Mouse (Mus musculus) layer of hippocampus, adult 8-10 months (tissue): ENCODE results near the gene Wbp2. TPM values are rescaled to one million over a fixed set of nuclear protein-coding genes. Genes with fewer than 3 reads are reported as not detected.
"Not testable (repeated sequence)": the region's sequence is repeated elsewhere in the genome, so short reads cannot be mapped to it uniquely, and the experiment has no call there.

Experiments used
- DNase-seq, 2 experiments: peaks; one replicate each; pipeline ENCODE4 v3.0.0; 2022; ENCODE audit warnings: low spot score in 2 of 2
- total RNA-seq, 4 experiments: library from RNA; stranded (reverse); gene quantifications; 2 replicates each; pipeline ENCODE4 v1.2.4; 2022

The Wbp2 gene
- total RNA-seq, 4 experiments from 2014 or later: 387 to 440 (median 429) TPM

GRCm38 (mm10) chr11:116109441-116110081 is 22.8 kb upstream of the Wbp2 start:
- no peak for DNase-seq

- DNase-seq: no peak
These were observed 21.8 kb upstream of the Wbp2 start for GRCm38 (mm10) chr11:116108464-116109137.

DNA sequence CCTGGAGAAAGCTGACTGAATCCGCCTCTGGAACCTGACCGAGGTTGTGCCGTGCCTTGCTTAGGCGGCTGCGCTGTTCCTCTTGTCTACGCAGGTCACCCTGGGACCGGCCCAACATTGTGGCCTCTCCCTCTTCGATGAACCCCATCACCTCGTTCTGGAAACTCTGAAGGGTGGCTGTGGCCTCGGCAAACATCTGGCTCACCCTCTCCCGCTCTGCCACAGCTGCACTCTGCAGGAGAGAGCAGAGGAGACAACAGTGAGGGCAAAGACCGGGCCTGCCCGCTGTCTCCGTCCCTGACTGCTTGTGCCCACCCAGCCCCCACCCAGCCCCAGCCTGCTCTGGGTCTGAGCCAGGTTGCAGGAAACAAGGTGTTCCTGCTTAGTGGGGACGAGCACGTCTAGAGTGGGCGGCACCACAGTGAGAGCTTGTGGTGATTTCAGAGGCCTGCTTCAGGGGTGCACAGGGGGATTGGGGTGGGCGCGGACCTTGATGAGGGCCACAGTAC is 21.0 kb upstream of the Wbp2 start:
- no peak for DNase-seq

GRCm38 (mm10) chr11:116106963-116107776 is 20.4 kb upstream of the Wbp2 start:
- DNase-seq: no peak

- DNase-seq: no peak
These were observed 19.6 kb upstream of the Wbp2 start for GRCm38 (mm10) chr11:116106154-116106962.

DNA sequence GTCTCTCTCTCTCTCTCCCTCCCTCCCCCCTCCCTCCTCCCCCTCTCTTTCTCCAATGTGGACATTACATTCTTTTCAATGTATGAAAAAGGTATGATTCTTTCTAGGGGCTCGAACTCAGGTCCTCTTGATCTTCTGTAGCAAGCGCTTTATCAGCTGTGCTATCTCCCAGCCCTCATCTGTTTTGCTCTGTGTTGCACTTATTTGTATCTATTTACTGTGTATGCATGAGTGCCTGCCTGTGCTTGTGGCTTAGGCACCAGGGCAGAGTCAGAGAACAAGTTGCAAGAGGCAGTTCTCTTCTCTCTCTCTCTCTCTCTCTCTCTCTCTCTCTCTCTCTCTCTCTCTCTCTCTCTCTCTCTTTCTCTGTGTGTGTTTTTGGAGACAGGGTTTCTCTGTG is 18.3 kb upstream of the Wbp2 start:
- DNase-seq: no peak

DNA sequence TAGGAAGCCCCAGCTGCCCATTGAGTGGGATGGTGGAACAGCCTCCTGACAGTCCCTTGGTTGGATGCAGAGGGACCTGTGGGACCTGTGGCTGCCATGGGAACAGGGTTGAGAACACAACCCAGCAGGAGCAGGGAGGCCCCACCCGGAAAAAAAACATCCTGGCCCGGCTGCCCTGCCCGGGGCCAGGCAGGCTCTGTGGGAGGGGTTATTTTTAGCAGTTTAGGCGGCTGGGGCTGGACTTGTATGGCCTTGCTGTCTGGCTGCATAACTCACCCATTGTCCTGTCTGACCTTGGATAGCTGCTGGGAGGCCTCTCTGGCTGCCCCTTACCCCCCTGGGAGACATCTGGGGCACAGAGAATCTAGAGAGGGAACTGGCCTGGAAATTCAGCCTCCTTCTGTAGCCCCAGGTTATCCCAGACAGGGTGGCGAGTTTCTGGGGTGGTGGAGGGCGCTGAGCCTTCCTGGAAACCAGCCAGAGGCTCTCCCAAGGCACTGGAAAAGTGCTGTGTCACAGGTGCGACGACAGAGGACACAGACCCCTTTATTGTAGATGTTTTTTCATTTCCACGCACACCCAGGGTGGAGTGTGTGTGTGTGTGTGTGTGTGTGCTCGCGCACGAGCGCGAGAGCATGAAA is 17.3 kb upstream of the Wbp2 start:
- DNase-seq: no peak

GRCm38 (mm10) chr11:116103572-116103971 is 16.8 kb upstream of the Wbp2 start:
- DNase-seq: no peak

GRCm38 (mm10) chr11:116102472-116102871 is 15.7 kb upstream of the Wbp2 start:
- DNase-seq: no peak

- no peak for DNase-seq
These were observed 15.2 kb upstream of the Wbp2 start for GRCm38 (mm10) chr11:116101931-116102381.

GRCm38 (mm10) chr11:116100839-116101238 is 14.0 kb upstream of the Wbp2 start:
- no peak for DNase-seq

- DNase-seq: no peak
These were observed 13.6 kb upstream of the Wbp2 start for GRCm38 (mm10) chr11:116100385-116100784.

DNA sequence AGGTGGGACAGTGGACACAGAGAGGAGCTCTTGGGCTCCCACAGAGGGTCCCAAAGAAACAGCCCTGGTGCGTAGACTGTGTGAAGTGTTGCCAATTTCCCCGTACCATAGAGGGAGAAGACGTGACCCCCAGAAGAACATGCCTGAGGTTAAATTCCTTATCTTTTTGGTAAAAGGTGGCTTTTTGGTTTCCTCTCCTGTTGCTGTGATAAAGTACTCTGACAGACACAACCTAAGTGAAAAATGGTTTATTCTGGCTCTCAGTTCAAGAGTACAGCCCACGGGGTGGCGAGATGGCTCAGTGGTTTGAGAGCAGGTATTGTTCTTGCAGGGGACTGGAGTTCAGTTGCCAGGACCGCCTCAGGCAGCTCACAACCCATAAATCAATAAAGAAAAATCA is 12.7 kb upstream of the Wbp2 start:
- no peak for DNase-seq

GRCm38 (mm10) chr11:116098711-116099460 is 12.1 kb upstream of the Wbp2 start:
- no peak for DNase-seq

DNA sequence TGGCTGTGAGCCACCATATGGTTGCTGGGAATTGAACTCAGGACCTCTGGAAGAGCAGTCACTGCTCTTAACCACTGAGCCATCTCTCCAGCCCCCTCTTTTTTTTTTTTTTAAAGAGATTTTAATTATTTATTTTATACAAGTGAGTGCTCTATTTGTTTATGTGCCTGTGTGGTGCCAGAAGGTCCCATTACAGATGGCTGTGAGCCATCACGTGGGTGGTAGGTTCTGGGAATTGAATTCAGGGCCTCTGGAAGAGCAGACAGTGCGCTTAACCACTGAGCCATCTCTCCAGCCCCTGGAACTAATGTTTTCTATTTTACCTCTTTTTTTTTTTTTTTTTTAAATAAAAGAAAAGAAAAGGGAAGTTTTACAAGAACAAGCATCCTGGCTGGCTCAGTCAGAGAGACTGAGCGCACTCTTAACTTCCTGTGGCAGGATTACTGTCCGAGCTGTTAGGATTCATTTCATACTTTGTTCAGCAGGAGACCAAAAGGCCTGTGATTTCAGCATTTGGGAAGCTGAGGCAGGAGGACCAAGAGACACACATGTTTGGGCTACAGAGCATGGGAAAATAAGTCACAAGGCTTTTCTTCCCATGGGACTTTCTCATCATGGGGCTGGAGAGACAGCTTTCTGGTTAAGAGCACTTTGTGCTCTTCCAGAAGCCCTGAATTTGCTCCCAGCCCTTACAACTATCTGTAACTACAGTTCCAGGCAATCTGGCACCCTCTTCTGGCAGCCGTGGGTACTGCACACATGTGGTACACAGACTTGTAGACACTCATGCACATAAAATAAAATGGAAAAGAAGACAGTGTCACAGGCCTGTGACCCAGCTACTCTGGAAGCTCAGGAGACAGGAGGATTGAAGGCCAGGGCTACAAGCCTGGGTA is 9.7 kb upstream of the Wbp2 start:
- DNase-seq: no peak

- no peak for DNase-seq
These were observed 8.8 kb upstream of the Wbp2 start for GRCm38 (mm10) chr11:116095573-116095972.

DNA sequence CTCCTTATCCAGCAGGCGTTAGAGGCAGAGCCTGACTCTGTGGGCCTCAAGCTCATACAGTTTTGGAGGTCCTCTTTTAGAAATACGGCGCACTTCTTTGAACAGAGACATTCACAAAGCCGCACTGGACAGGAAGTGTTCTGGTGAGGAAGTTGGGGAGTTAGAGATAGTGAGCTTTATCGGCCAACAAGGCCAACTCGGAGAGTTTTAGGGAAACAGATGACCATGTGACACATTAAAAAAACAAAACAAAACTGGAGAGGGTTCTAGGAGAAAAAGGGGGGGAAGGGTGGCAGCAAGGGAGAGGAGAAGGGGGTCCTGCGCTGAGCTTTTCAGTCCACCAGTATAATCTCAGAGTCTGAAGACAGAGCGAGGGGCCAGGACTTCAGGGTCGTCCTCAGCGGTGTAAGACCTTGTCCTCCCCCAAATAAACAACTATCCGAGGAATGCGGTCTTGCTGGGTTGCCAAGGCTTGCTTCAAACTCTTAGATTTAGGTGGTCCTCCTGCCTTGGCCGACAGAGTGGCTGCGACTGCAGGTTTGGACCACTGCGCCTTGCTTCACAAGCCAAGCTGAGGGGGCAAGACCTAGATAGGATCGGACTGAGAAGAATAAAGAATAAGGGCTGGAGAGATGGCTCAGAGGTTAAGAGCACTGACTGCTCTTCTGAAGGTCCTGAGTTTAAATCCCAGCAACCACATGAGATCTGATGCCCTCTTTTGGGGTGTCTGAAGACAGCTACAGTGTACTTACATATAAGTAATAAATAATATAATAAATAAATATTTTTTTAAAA is 7.2 kb upstream of the Wbp2 start:
- DNase-seq: no peak

DNA sequence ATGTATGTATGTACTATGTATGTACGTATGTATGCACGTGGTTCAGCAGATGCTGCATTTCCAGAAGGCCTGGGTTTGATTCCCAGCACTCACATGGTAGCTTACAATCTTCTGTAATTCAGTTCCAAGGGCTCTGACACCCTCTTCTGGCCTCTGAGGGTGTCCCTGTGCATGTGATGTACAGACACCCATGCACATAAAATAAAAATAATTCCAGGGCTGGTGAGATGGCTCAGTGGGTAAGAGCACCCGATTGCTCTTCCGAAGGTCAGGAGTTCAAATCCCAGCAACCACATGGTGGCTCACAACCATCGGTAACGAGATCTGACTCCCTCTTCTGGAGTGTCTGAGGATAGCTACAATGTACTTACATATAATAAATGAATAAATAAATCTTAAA is 6.2 kb upstream of the Wbp2 start:
- not testable (repeated sequence) for DNase-seq
